Mouse (Mus musculus) olfactory bulb, adult 2 months (tissue): ENCODE measurements at regions not wholly inside any gene's neighbourhood (a gene's known extent, or its start where the extent isn't known, plus 50 kb on each side); places are given as distances from the start of the nearest gene placed in this dataset.

Experiments used
- CTCF ChIP-seq: fragments of 200-500 bp; IDR thresholded peaks from 2 replicates; pipeline ENCODE4 v1.5.1; 2012; ENCODE audit warnings: low read depth, mild to moderate bottlenecking, low read length, moderate library complexity; ENCODE audit not compliant: insufficient read depth
- POLR2A ChIP-seq: fragments of 200-500 bp; IDR thresholded peaks from 2 replicates; pipeline ENCODE4 v1.6.1; 2012; ENCODE audit warnings: mild to moderate bottlenecking, low read depth, low read length, moderate library complexity; ENCODE audit not compliant: insufficient read depth

GRCm38 (mm10) chr8:91955170-91955569 is 153.3 kb upstream of the Irx3 start:
- TF ChIP-seq CTCF, result no peak
- TF ChIP-seq POLR2A, result no peak
